Mouse (Mus musculus): ENCODE results near the gene Hbb-bt. TPM values are rescaled to one million over a fixed set of nuclear protein-coding genes. Genes with fewer than 3 reads are reported as not detected.
"Not testable (repeated sequence)": the region's sequence is repeated elsewhere in the genome, so short reads cannot be mapped to it uniquely, and the experiment has no call there.

The Hbb-bt gene
- polyA plus RNA-seq, 1 experiment from 2014 or later: 14,622 TPM

- Histone ChIP-seq H3K9me3 (replicated peaks) (no peaks in the 10 kb centered on the region), H3K4me1 (replicated peaks) (no peaks in the 10 kb centered on the region), H3K4me3 (no peak overlapping the region), H3K36me3 (no peaks in the 10 kb centered on the region), H3K27me3 (no peaks in the 10 kb centered on the region), H3K4me2 (no peak overlapping the region), H3K27ac (no peak overlapping the region), H3K9ac (no peak overlapping the region)
- no peak for ATAC-seq (replicated peaks; ENCODE audit: insufficient number of reproducible peaks, insufficient read depth, low FRiP score, low read depth)
- 63% methylated on average over 3 of the region's 3 CpGs for WGBS
Measured at GRCm38 (mm10) chr7:103826255-103826887, 12.6 kb upstream of the Hbb-bt start.

DNA sequence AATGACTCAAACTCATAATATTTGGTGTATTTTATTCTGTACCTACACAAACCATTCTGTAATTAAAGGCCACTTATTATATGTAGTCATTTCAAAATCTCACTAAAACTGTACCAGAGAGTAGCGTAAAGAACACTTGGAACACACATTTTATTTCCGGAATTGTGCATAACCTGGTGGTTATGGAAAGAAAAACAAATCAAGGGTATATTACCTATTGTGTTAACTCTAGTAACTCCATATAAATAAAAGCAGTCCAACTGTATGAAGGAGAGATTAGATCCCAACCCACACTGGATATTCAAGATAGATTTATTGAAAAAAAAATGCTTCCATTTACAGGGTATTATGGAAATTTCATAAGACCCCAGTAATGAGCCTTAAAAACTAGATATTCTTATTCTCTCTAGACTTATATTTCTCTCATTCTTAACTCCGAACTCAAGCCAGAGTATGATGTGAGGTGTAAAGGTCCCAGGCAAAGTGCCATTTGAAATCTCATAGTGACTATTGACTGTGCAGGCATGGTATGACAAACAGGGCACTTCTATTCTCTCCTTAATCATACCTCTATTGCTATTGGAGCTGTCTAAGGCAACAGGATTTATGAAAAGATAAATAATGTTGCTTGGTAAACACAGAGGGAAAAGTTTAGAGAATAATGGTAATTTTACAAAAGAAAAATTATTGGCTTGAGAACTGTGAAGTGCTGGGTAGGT is 11.9 kb upstream of the Hbb-bt start:
- no peaks in the 10 kb centered on the region for H3K27me3 ChIP-seq
- WGBS: 85% methylated on average over 3 of the region's 3 CpGs
- H3K4me1 ChIP-seq (replicated peaks): no peaks in the 10 kb centered on the region
- no peak overlapping the region for H3K4me2 ChIP-seq
- H3K9ac ChIP-seq: no peak overlapping the region
- H3K36me3 ChIP-seq: no peaks in the 10 kb centered on the region
- no peak overlapping the region for H3K4me3 ChIP-seq
- no peak for ATAC-seq (replicated peaks; ENCODE audit: insufficient number of reproducible peaks, insufficient read depth, low FRiP score, low read depth)
- no peak overlapping the region for H3K27ac ChIP-seq
- no peaks in the 10 kb centered on the region for H3K9me3 ChIP-seq (replicated peaks)

- H3K4me1 ChIP-seq (replicated peaks): no peaks in the 10 kb centered on the region
- H3K4me3 ChIP-seq: no peak overlapping the region
- no peak for ATAC-seq (replicated peaks; ENCODE audit: insufficient number of reproducible peaks, insufficient read depth, low FRiP score, low read depth)
- 67% methylated on average over 2 of the region's 2 CpGs for WGBS
- H3K9me3 ChIP-seq (replicated peaks): no peaks in the 10 kb centered on the region
- H3K36me3 ChIP-seq: no peaks in the 10 kb centered on the region
- H3K27ac ChIP-seq: no peak overlapping the region
- H3K4me2 ChIP-seq: no peak overlapping the region
- H3K27me3 ChIP-seq: no peaks in the 10 kb centered on the region
- H3K9ac ChIP-seq: no peak overlapping the region
Measured at GRCm38 (mm10) chr7:103824597-103824996, 10.8 kb upstream of the Hbb-bt start.

DNA sequence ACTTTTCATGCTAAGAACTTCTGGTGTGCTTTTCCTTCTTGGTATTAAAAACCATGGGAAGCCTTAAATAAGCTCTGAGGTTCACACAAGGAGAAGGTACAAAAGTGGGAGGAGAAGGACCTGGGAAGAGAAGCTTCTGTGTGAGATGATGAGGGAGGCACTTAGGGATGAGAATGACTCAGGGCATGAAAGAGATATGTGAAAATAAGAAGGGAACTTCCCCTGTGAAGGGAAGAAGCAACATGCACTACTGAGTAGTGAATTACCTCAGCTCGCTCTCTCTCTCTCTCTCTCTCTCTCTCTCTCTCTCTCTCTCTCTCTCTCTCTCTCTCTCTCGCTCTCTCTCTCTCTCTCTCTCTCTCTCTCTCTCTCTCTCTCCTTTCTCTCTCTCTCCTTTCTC is 1.3 kb upstream of the Hbb-bt start:
- not testable (repeated sequence) for H3K9ac ChIP-seq; H3K4me3 ChIP-seq; ATAC-seq (replicated peaks; ENCODE audit: insufficient number of reproducible peaks, insufficient read depth, low FRiP score, low read depth); H3K36me3 ChIP-seq; H3K4me2 ChIP-seq; H3K4me1 ChIP-seq (replicated peaks); H3K9me3 ChIP-seq (replicated peaks); H3K27ac ChIP-seq; H3K27me3 ChIP-seq
- 70% methylated on average over 1 of the region's 2 CpGs for WGBS

DNA sequence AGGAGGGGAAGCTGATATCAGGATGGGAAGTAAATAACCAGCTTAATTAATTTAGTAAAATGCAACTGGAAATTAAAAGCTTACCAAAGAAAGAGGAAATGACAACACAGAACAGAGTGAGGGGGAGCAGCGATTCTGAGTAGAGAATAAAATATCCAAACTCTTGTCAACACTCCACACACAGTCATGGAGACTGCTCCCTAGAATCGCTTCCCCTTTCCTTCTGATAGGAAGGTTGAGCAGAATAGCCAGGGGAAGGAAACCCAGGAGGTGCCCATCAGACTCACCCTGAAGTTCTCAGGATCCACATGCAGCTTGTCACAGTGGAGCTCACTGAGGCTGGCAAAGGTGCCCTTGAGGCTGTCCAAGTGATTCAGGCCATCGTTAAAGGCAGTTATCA is 644 bp downstream of the Hbb-bt start:
- not testable (repeated sequence) for ATAC-seq (replicated peaks; ENCODE audit: insufficient number of reproducible peaks, insufficient read depth, low FRiP score, low read depth); H3K4me2 ChIP-seq; H3K4me3 ChIP-seq; H3K27ac ChIP-seq; H3K4me1 ChIP-seq (replicated peaks); H3K9me3 ChIP-seq (replicated peaks); H3K36me3 ChIP-seq; H3K9ac ChIP-seq; H3K27me3 ChIP-seq
- no CpG with 5 or more reads among the region's 3 CpGs for WGBS

- H3K27ac ChIP-seq: no peak overlapping the region
- H3K9me3 ChIP-seq (replicated peaks): no peaks in the 10 kb centered on the region
- ATAC-seq (replicated peaks; ENCODE audit: insufficient number of reproducible peaks, insufficient read depth, low FRiP score, low read depth): no peak
- no peak overlapping the region for H3K9ac ChIP-seq
- no peaks in the 10 kb centered on the region for H3K27me3 ChIP-seq
- 31% methylated on average over 1 of the region's 1 CpGs for WGBS
- H3K36me3 ChIP-seq: no peaks in the 10 kb centered on the region
- H3K4me3 ChIP-seq: no peak overlapping the region
- no peak overlapping the region for H3K4me2 ChIP-seq
- H3K4me1 ChIP-seq (replicated peaks): no peaks in the 10 kb centered on the region
Measured at GRCm38 (mm10) chr7:103812174-103812573, 1.6 kb downstream of the Hbb-bt start.

- Histone ChIP-seq H3K4me3 (no peak overlapping the region), H3K27ac (no peak overlapping the region), H3K4me2 (no peak overlapping the region)
Measured at GRCm38 (mm10) chr7:103811223-103811845, 2.5 kb downstream of the Hbb-bt start.

GRCm38 (mm10) chr7:103810746-103811145 is 3.0 kb downstream of the Hbb-bt start:
- Histone ChIP-seq H3K27me3 (no peaks in the 10 kb centered on the region), H3K4me2 (no peak overlapping the region), H3K36me3 (no peaks in the 10 kb centered on the region), H3K27ac (no peak overlapping the region), H3K4me3 (no peak overlapping the region), H3K9me3 (replicated peaks) (no peaks in the 10 kb centered on the region), H3K9ac (no peak overlapping the region), H3K4me1 (replicated peaks) (no peaks in the 10 kb centered on the region)
- WGBS: 70% methylated on average over 3 of the region's 3 CpGs
- no peak for ATAC-seq (replicated peaks; ENCODE audit: insufficient number of reproducible peaks, insufficient read depth, low FRiP score, low read depth)

More at GRCm38 (mm10) chr7:103811223-103811845, 2.5 kb downstream of the Hbb-bt start:
- no peaks in the 10 kb centered on the region for H3K36me3 ChIP-seq
- no peaks in the 10 kb centered on the region for H3K27me3 ChIP-seq
- no peaks in the 10 kb centered on the region for H3K4me1 ChIP-seq (replicated peaks)
- no peak overlapping the region for H3K9ac ChIP-seq
- 52% methylated on average over 1 of the region's 1 CpGs for whole genome bisulfite sequencing
- H3K9me3 ChIP-seq (replicated peaks): no peaks in the 10 kb centered on the region
- no peak for ATAC-seq (replicated peaks; ENCODE audit: insufficient number of reproducible peaks, insufficient read depth, low FRiP score, low read depth)

DNA sequence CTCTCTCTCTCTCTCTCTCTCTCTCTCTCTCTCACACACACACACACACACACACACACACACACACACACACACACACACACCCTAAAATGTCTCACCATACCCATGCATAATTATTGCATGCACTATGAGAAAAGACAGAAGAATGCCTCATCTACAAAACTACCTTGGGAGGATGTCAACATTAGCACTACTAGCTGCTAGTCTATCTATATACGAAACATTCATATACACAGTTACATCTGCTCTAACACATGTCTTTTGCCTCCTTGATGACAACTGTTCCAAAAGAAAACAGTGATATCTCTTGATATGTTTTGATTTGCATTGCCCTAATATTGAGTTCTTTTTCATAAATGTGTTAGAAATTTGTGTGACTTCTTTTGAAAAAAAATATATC is 3.5 kb downstream of the Hbb-bt start:
- no peak overlapping the region for H3K9ac ChIP-seq
- WGBS: 71% methylated on average over 1 of the region's 1 CpGs
- no peaks in the 10 kb centered on the region for H3K9me3 ChIP-seq (replicated peaks)
- no peak overlapping the region for H3K4me3 ChIP-seq
- no peak overlapping the region for H3K4me2 ChIP-seq
- ATAC-seq (replicated peaks; ENCODE audit: insufficient number of reproducible peaks, insufficient read depth, low FRiP score, low read depth): no peak
- no peaks in the 10 kb centered on the region for H3K27me3 ChIP-seq
- no peaks in the 10 kb centered on the region for H3K36me3 ChIP-seq
- H3K27ac ChIP-seq: no peak overlapping the region
- H3K4me1 ChIP-seq (replicated peaks): no peaks in the 10 kb centered on the region

- 43% methylated on average over 1 of the region's 1 CpGs for WGBS
- Histone ChIP-seq H3K9me3 (replicated peaks) (no peaks in the 10 kb centered on the region), H3K36me3 (no peaks in the 10 kb centered on the region), H3K4me3 (no peak overlapping the region), H3K27me3 (no peaks in the 10 kb centered on the region), H3K9ac (no peak overlapping the region), H3K27ac (no peak overlapping the region), H3K4me1 (replicated peaks) (no peaks in the 10 kb centered on the region), H3K4me2 (no peak overlapping the region)
- ATAC-seq (replicated peaks; ENCODE audit: insufficient number of reproducible peaks, insufficient read depth, low FRiP score, low read depth): no peak
Measured at GRCm38 (mm10) chr7:103809801-103810155, 4.0 kb downstream of the Hbb-bt start.

GRCm38 (mm10) chr7:103808971-103809800 is 4.6 kb downstream of the Hbb-bt start:
- Histone ChIP-seq H3K36me3 (no peaks in the 10 kb centered on the region), H3K27ac (no peak overlapping the region)

More at GRCm38 (mm10) chr7:103808971-103809800, 4.6 kb downstream of the Hbb-bt start:
- Histone ChIP-seq H3K4me2 (no peak overlapping the region), H3K27me3 (no peaks in the 10 kb centered on the region), H3K9me3 (replicated peaks) (no peaks in the 10 kb centered on the region), H3K4me1 (replicated peaks) (no peaks in the 10 kb centered on the region), H3K9ac (no peak overlapping the region), H3K4me3 (no peak overlapping the region)
- ATAC-seq (replicated peaks; ENCODE audit: insufficient number of reproducible peaks, insufficient read depth, low FRiP score, low read depth): no peak
- 31% methylated on average over 5 of the region's 5 CpGs for WGBS

All from heart, embryonic 15.5 days (tissue).